Mouse (Mus musculus) bone marrow, adult 2 months (tissue): ENCODE measurements around the gene Ap1s3.

ENCODE experiments used
- CTCF ChIP-seq: fragments of 200-500 bp; IDR thresholded peaks from 2 replicates; pipeline ENCODE4 v1.5.1; 2011; ENCODE audit warnings: low read length, control low read depth; ENCODE audit not compliant: control insufficient read depth, insufficient read depth
- POLR2A ChIP-seq: fragments of 200-500 bp; IDR thresholded peaks from 2 replicates; pipeline ENCODE4 v1.6.1; 2011; ENCODE audit warnings: low read depth, mild to moderate bottlenecking, control low read depth, low read length, borderline replicate concordance; ENCODE audit not compliant: control insufficient read depth

GRCm38 (mm10) chr1:79639107-79639506 lies 32.7 kb downstream of the Ap1s3 start:
- no peak for TF ChIP-seq POLR2A
- no peak for TF ChIP-seq CTCF
